Mouse (Mus musculus) mouse trophoblast stem cell (cell line): ENCODE results near the gene Cic.
"Not testable (repeated sequence)": the region's sequence is repeated elsewhere in the genome, so short reads cannot be mapped to it uniquely, and the experiment has no call there.

ENCODE experiments used
- in situ Hi-C, 2 experiments: fragments of 300-500 bp; cut with MseI, MboI; formaldehyde crosslinking; loops; 2 replicates in 1 of 2; 3 replicates in 1 of 2; pipeline ENCODE4 v1.15.1; 2025

Gene Cic

DNA sequence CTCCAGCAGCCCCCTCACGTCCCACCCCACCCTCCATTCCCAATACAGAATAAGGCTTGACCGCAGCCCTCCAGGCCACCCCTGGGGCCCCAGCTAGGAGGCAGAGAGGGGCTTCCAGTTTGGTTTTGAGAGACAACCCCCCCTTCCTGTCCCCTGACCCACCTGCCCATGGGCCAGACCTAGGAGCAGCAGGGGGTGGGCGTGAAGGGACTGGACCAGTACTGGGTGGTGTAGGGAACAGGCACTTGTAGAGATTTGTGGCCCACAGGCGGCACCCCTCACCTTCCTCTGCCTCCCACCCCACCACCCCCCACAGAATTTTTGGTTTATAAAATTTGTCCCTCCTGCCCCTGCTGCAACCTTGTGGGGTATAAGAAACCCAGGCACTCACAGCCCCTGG lies 24.1 kb upstream of the Cic start:
- in situ Hi-C loops = loop anchor here in 1 of 2 experiments (5.0 kb wide), 1 partner anchor 34 kb away; no protein-coding TSS in a partner anchor

- in situ Hi-C loops = loop anchor here in 1 of 2 experiments (5.0 kb wide), 1 partner anchor 33 kb away; no protein-coding TSS in a partner anchor
These were observed 22.7 kb upstream of the Cic start for GRCm38 (mm10) chr7:25244562-25245369.

GRCm38 (mm10) chr7:25246079-25246758 lies 21.3 kb upstream of the Cic start:
- in situ Hi-C loops = no loop called here

- in situ Hi-C loops = no loop called here
These were observed 20.8 kb upstream of the Cic start for GRCm38 (mm10) chr7:25246759-25247137.

- in situ Hi-C loops = no loop called here
These were observed 20.0 kb upstream of the Cic start for GRCm38 (mm10) chr7:25247498-25247897.

DNA sequence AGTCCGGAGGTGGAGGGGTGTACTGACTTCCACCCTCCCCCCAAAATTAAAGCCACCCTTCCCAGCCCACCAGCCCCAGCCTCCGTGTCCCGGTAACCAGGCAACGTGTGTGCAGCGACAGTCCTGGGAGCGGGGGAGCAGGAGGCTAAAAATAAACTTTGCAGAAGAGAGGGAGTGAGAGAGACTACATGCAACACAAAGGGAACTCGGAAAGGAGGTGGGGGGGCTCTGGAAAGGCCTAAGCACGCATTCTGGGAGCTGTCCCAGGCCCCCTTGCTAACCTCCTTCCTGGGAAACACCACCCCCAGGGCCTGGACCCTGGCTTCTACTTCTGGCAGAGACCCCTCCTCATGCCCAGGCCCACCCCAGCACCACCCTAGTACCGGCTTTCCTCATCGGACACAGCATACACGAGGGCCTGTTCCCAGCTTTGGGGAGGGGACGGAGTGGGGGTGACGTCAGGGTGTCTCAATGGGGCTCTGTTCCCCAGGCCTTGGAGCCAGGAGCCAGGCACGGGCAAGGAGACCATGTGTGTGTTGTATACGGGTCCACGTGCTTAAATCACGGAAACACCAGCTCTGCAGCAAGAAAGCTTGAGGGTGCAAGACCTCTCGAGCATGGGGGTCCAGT lies 19.4 kb upstream of the Cic start:
- in situ Hi-C loops = no loop called here

GRCm38 (mm10) chr7:25248846-25249313 lies 18.6 kb upstream of the Cic start:
- in situ Hi-C loops = no loop called here

GRCm38 (mm10) chr7:25249314-25250140 lies 18.0 kb upstream of the Cic start:
- in situ Hi-C loops = no loop called here

- in situ Hi-C loops = no loop called here
These were observed 17.1 kb upstream of the Cic start, which contains the start of gene Erf for GRCm38 (mm10) chr7:25250141-25250972. Gene Erf, minus strand, starts transcription at chr7:25250761.

GRCm38 (mm10) chr7:25251071-25251791 lies 16.3 kb upstream of the Cic start:
- in situ Hi-C loops = no loop called here

DNA sequence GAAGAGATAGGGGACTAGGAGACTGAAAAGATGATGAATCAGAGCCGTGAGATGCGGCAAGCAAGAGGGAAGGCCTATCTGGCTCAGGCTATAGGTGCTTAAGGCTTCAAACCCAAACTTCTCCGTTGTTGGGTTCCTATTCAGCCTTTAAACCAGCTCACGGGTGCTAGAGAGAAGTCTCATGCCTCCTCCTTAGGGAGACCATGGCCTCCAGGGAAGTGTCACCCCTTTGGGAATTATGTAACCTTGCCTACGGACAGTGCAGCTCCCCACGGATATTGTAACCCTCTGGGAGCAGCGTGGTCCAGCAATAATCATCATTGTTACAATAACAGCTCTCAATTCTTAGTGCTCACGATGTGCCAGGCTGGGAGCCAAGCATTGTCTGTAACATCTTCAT lies 15.7 kb upstream of the Cic start:
- in situ Hi-C loops = no loop called here

- in situ Hi-C loops = no loop called here
These were observed 5.6 kb upstream of the Cic start for GRCm38 (mm10) chr7:25261896-25262295.

DNA sequence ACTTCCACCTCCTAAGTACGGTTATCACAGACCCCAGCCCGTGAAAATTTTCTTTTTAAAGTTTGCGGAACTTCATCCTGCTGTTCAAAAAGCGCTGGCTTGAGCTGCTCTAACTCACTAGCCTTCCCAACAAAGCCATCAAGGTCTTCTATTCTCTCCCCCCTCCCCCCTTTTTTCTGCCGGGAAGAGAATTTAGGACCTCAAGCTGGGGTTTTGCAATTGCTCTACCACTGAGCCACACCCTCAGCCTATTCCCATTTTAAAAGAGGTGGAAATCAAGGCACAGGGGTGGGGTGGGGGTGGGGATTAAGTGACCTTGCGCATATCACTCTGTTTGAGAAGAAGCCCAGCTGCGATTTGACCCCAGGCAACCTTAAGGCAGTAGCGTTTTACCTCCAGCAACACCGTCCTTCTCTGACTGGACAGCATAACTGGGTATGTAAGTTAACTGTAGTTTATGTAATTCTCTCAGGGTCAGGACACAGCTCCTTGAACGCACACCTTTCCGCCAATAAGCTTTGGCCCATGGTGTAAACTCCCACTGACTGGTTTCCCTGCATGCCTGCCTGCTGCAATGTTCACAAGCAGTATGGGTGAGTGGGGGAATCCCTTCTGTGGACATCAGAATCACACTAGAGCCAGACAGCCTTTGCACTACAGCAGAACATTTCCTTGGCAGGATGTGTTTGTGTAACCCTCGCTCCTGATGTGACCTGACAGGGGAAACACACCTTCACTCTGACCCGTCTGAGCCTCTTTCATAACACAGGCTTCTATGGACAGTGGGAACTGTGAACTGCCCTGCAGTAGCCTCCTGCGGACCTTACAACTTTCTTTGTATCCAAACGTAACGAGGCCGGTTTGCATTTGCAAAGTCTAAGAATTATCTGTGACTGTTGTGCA lies 3.3 kb upstream of the Cic start:
- in situ Hi-C loops = no loop called here

- in situ Hi-C loops = not testable (repeated sequence)
These were observed 1.8 kb upstream of the Cic start for GRCm38 (mm10) chr7:25265743-25266142.

DNA sequence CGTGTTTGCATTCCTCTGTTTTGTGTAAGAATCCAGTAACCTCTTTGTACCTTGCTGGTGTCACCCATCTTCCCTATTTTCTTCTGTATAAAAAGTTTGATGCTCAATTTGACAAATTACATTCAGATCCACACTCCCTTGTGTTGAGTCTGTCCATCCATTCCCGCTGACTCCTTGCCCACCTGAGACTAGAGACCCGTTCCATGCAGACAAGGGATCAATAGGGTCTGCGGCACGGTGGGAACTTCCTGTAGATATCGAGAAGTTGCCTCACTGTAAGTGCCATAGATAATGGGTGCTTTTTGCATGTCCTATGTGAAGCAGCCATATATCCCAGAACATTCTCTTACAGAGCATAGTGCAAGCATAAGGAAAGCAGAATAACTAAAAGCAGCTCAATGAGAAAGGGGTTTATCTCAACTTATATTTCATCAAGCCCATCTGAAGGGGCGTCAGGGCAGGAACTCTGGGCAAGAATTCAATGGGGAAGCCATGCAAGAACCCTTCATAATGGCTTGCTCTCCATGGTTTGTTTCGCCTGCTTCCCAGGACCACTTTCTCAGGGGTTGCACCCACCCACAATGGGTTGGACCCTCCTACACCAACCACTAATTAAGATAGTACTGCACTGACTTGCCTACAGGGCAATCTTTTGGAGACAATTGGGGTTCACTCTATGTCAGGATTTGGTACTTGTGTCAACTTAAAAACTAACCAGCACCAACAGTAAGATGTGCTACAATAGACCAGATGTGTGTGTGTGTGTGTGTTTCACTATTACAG lies 1.1 kb upstream of the Cic start:
- in situ Hi-C loops = no loop called here

GRCm38 (mm10) chr7:25267751-25268463 lies 403 bp downstream of the Cic start:
- in situ Hi-C loops = no loop called here

DNA sequence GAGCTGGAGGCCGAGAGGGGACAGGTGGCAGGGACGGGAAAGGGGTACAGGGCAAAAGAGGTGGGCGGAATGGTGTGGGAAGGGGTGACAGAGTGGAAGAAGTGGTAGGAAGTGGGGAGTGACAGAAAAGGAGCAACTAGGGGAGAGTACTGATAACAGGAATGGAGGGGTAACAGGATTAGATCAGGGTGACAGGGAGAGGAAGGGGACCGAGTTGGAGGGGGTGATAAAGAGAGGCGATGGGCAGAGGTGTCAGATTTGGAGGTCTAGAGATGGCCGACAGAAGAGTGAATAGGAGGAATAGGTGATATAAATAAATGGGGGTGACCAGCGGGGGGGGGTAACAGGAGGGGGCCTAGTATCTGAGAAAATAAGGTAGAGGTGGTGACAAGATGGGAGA lies 1.1 kb downstream of the Cic start:
- in situ Hi-C loops = no loop called here
